Mouse (Mus musculus): ENCODE results near the gene Rxfp1.
"Not testable (repeated sequence)": the region's sequence is repeated elsewhere in the genome, so short reads cannot be mapped to it uniquely, and the experiment has no call there.

Rxfp1 gene

GRCm38 (mm10) chr3:79737780-79738179, at the start of gene Rxfp1:
Gene Rxfp1 (minus strand): TSS chr3:79737880.
- DNase-seq (ENCODE audit: low read depth): no peak

DNA sequence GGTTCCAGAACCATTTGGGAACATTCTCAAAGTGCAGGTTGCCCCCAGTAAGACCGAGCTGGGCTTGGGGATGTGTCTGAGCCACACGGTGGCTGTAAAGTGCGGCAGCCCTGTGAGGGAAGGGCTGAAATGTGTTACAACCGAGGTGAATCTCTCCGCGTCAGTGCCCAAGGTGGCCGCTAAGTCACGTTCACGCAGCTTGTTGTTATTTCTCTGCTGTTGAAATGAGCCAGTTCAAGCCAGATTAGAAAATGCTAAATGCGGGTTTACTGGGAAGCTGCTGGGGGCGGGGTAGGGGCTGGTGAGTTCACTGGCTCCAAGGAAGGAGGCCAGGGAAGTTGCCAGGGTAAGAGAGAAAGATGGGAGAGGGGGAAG, 46.7 kb upstream of the Rxfp1 start:
- DNase-seq (ENCODE audit: low read depth): no peak

- no peak for DNase-seq (ENCODE audit: low read depth)
Observed at GRCm38 (mm10) chr3:79783630-79784361, 46.1 kb upstream of the Rxfp1 start.

GRCm38 (mm10) chr3:79772701-79773100, 35.0 kb upstream of the Rxfp1 start:
- DNase-seq (ENCODE audit: low read depth): no peak

DNA sequence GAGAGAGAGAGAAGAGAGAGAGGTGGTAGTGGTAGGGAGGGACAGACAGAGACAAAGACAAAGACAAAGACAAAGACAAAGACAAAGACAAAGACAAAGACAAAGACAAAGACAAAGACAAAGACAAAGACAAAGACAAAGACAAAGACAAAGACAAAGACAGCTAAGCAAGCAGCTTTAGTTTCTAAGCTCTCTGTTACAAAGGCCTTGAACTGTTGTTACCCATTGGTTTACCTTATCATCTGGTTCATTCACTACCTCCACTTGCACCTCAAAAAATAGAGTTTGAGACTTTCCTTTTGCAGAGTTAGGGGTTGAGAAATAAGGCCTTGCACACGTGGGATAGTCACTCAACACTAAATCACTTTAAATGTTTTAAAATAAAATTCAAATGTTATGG, 16.1 kb upstream of the Rxfp1 start:
- DNase-seq (ENCODE audit: low read depth): no peak

GRCm38 (mm10) chr3:79746585-79746984, 8.9 kb upstream of the Rxfp1 start:
- DNase-seq (ENCODE audit: low read depth): peak; percentile 3

- no peak for DNase-seq (ENCODE audit: low read depth)
Observed at GRCm38 (mm10) chr3:79745101-79745500, 7.4 kb upstream of the Rxfp1 start.

GRCm38 (mm10) chr3:79744415-79744814, 6.7 kb upstream of the Rxfp1 start:
- DNase-seq (ENCODE audit: low read depth): no peak

DNA sequence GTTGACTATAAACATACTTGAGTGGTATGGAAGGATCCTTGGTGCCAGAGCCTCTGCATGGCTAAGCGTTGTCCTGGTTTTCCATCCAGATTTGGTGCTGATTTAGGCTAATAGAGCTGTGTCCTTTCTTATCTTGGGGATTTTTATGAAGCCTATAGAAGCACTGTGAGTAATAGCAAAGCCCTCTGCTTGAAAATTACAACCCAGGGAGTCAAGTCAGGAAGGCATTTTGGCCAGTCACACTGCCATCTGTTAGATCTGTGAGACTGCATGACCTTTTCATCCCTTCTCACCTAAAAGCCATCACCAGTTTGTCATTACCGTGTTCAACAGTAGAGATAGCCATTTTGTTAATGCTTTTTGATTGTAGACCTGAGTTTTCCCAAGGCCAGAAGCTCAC, 2.7 kb upstream of the Rxfp1 start:
- DNase-seq (ENCODE audit: low read depth): no peak

DNA sequence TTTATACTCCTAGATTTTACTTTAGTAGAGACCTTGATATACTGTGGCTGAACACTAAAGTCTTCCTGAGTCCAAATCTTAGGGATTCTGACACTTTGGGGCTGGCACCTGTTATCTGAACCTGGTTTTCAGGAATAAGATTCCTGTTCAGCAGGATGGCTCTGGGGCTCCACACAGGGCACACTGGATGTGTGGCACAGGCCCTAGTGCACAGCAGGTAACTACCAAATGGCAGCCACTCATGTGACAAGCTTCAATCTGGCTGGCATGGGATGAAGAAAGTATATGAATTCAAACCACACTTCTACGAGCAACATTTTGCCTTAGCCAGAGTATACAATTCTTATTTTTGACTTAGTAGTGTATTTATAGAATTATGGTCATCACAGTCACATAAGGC, 771 bp upstream of the Rxfp1 start:
- DNase-seq (ENCODE audit: low read depth): no peak

GRCm38 (mm10) chr3:79726506-79727075, 11.1 kb downstream of the Rxfp1 start:
- DNase-seq (ENCODE audit: low read depth): no peak

DNA sequence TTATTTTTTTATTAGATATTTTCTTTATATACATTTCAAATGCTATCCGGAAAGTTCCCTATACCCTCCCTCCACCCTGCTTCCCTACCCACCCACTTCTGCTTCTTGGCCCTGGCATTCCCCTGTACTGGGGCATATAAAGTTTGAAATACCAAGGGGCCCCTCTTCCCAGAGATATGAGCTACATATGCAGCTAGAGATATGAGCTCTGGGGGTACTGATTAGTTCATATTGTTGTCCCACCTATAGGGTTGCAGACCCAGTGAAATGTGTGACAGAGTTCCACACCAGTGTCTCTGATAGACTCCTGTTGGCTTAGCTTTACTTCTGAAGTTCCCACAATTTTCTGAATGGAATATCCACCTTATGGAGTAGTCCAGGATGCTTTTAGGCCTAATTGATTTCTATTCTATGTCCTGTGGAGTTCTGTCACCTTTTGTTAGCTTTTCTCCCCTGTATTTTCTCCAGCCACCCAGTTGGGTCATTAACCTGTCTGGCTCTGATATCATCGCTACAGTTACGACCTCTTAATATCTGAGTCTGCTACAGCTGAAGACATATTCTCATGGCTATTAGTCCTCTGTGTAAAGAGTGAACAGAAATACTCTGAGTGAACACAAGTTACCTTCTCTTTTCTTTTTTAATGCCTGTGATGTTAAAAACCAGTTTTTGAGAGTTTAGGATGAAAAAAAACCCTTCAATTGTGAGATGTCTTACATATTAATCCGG, 16.8 kb downstream of the Rxfp1 start:
- DNase-seq (ENCODE audit: low read depth): no peak

- DNase-seq (ENCODE audit: low read depth): no peak
Observed at GRCm38 (mm10) chr3:79706436-79706835, 31.2 kb downstream of the Rxfp1 start.

DNA sequence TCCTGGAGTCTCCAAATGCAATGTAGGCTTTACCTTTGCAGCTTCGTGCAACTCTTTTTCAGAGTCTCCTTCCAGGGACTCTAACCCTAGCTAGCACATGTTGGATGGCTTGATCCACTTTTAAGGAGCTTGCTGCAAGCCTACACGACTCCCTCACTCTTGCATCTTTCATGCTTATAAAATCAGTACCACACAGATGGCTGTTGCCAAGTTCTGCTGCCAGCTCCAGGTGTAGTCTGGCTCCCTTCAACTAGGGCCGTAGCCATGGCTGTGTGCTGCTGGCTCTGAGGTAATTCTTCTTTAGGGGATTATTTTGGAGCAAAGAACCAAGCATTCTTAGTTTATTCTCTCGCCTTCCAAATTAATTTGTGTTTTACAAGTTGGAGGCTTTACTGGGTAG, 34.5 kb downstream of the Rxfp1 start:
- no peak for DNase-seq (ENCODE audit: low read depth)

DNA sequence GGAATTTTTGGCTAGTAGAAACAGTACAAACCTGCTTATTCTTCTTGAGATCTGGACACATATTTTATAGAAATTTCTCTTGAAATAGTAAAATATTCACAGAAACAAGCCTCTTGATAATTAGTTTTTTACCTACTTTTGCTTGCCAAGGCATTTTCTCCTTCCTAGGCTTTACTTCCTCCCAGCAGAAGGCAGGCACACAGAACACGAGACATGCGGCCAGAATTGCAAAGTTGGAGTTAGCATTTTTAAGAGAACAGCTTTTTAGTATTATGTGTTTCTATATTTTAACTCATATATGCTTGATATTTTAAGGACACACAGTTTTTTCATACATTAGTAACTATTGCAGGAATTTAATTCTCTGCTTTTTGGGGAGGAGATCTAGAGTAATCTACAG, 45.7 kb downstream of the Rxfp1 start:
- DNase-seq (ENCODE audit: low read depth): no peak

DNA sequence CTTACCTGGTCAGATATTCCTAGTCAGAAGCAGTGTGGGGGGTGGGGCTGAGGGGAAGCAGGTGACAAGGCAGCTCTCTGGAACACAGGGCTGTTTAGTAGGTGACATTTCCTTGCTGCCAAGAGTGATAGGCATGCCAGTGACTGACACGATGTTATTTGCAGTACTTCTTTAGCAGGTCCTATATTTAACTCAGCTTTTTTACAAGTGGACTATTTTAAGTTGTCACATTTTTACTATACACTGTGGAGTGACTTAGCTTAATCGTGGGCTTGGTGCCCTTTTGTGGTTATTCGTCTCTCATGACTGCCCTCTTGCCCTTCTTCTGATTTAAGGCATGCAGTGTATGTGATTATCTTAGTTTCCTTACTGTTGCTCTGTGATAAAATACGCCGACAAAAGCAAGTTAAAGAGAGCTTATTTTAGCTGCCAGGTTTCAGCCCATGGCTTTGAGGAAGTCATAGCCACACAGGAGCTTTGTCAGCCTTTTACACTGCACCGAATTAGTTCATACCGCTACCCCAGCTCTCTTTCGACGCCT, 47.5 kb downstream of the Rxfp1 start:
- no peak for DNase-seq (ENCODE audit: low read depth)

GRCm38 (mm10) chr3:79688101-79688500, 49.6 kb downstream of the Rxfp1 start:
- DNase-seq (ENCODE audit: low read depth): not testable (repeated sequence)

DNA sequence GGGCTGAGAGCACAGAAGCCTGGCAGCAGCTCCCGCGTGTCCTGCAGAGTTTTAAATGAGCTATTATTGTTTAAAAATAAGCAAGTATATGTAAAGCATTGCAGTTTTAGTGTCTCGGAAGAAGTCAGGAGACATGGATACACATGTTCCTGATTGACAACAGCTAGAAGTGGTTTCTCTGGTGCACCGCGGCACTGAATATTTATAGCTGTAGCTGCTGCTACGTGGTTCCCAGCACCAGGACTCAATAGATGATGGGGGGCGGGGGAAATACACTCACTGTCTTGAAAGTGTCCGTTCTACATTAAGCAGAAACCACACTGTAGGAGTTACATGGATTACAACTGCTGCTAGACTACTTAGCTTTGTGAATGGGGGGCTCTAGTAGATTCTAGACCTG, 54.2 kb downstream of the Rxfp1 start:
- DNase-seq (ENCODE audit: low read depth): no peak

DNA sequence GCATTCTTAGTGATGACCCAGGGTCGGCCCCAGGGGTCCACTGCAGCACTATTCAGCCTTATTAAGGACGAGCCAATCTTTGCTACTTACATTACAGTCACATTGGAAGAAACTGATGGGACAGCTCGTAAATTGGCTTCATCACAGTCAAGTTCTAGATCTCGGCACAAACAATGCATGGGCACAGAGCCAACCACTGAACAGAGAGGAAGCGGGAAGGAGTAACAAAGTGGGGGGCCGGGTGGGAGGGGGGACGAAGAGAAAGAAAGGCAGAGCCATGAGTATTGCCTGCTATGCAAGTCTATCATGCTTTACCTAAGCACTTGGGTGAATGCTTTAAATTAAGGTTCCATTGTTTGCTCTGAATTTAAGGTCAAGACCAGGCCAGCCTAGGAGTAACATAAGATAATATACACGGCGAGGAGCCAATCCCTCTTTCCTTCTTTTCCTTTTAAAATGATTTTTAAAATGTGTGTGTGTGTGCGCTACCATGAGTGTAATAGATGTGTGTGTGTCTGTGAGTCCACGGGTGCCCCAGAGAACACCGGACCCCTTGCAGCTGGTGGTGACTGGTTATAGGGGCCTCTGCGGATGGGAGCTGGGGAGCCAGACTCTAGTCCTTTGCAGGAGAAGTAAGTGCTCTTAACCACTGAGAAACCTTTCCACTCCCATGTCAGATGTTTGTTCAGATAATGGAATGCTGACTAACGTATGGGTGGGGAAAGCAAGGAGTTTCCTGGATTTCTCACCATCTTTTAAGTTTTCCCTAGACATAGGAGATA, 55.1 kb downstream of the Rxfp1 start:
- no peak for DNase-seq (ENCODE audit: low read depth)

DNA sequence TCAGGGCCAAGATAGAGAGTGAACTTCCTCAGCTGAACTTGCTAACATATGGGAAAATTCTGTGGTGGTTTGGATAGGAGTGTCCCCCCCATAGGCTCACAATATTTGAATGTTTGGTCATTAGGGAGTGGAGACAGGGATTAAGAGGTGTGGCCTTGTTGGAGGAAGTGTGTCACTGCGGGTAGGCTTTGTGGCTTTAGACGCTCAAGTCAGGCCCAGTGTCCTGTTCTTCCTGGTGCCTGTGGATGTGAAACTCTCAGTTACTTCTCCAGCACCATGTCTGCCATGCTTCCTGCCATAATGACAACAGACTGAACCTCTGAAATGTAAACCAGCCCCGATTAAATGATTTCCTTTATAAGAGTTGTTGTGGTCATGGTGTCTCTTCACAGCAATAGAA, 61.3 kb downstream of the Rxfp1 start:
- DNase-seq (ENCODE audit: low read depth): no peak

DNA sequence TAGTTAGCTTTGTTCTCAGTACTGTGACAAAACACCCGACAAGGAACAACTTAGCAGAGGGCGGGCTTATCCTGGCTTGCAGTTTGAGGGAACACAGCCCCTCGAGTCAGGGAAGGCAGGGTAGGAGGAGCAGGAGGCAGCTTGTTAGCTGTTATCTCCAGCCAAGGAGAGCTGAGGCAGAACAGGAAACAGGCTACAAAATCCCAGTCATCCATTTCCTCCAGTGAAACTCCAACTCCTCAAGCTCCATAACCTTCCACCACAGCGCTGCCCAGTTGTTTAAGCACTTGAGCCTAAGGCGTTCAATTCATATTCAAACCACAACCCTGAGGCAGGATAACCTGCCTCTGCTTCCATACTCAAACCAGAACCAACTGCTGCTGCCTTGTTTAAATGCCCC, 63.0 kb downstream of the Rxfp1 start:
- no peak for DNase-seq (ENCODE audit: low read depth)

DNA sequence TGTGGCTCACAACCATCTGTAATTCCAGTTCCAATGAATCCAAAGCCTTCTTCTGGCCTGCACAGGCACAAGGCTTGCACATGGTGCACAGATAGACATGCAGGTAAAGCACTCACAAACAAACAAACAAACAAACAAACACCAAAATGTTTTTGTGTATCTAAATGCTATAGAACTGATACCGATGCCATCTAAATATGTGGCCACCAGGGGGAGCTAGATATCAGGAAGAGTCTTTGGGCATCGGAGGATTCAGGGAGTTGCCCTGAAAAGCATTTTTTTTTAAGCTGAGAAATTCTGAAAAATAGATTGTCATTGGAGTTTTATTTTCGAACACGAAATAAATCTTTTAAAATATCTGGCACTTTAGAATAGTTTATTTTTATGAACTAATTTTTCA, 64.6 kb downstream of the Rxfp1 start:
- DNase-seq (ENCODE audit: low read depth): peak; percentile 61

All from naive thymus-derived CD4-positive, alpha-beta T cell, adult 2 months (primary cell).